Mouse (Mus musculus) ES-E14 (cell line): Measurements from ENCODE around the gene Mdm2. TPM values are rescaled to one million over a fixed set of nuclear protein-coding genes. Genes with fewer than 3 reads are reported as not detected.

Experiments used
- DNase-seq: peaks from one replicate; pipeline ENCODE4 v3.0.0-alpha.2; 2013; ENCODE audit warnings: low read depth, low spot score
- H3K27ac ChIP-seq: 2 replicates; pipeline ENCODE4 v1.5.1; 2012; ENCODE audit warnings: low read depth, mild to moderate bottlenecking, low read length, moderate library complexity, mixed read lengths; ENCODE audit not compliant: poor library complexity, insufficient read depth, severe bottlenecking
- H3K36me3 ChIP-seq: 2 replicates; pipeline ENCODE4 v1.6.1; 2012; ENCODE audit warnings: mild to moderate bottlenecking, low read length, moderate library complexity, mixed read lengths; ENCODE audit not compliant: control insufficient read depth, poor library complexity, insufficient read depth, severe bottlenecking
- H3K4me1 ChIP-seq, 2 experiments: fragments of 150-350 bp in 1 of 2; sonication (generic) in 1 of 2; 2 replicates each; pipeline ENCODE4 v1.6.1; 2012; ENCODE audit warnings: low read length in 2 of 2, mild to moderate bottlenecking in 1 of 2, mixed read lengths in 1 of 2; ENCODE audit not compliant: control insufficient read depth in 2 of 2, insufficient read depth in 2 of 2, poor library complexity in 1 of 2
- H3K4me3 ChIP-seq, 2 experiments: fragments of 150-350 bp in 1 of 2; sonication (generic) in 1 of 2; 2 replicates each; pipeline ENCODE4 v1.5.1; 2012; ENCODE audit warnings: low read length in 2 of 2, low read depth in 1 of 2, mild to moderate bottlenecking in 1 of 2, mixed read lengths in 1 of 2; ENCODE audit not compliant: insufficient read depth in 1 of 2, poor library complexity in 1 of 2, severe bottlenecking in 1 of 2
- H3K9ac ChIP-seq: 2 replicates; pipeline ENCODE4 v1.6.1; 2012; ENCODE audit warnings: low read depth, mild to moderate bottlenecking, low read length, mixed read lengths; ENCODE audit not compliant: poor library complexity, insufficient read depth, severe bottlenecking
- H3K9me3 ChIP-seq: fragments of 150-350 bp; sonication (generic); 2 replicates; pipeline ENCODE4 v1.6.1; 2012; ENCODE audit warnings: low read depth, mild to moderate bottlenecking, low read length; ENCODE audit not compliant: control insufficient read depth, insufficient read depth
- CHD2 ChIP-seq: IDR thresholded peaks from 2 replicates; pipeline ENCODE4 v1.6.1; 2014; ENCODE audit warnings: mild to moderate bottlenecking, low read depth, low read length, inconsistent platforms
- HCFC1 ChIP-seq: IDR thresholded peaks from 2 replicates; pipeline ENCODE4 v1.6.1; 2012; ENCODE audit warnings: low read length, inconsistent platforms, borderline replicate concordance; ENCODE audit not compliant: insufficient read depth
- MAFK ChIP-seq: IDR thresholded peaks from 2 replicates; pipeline ENCODE4 v1.6.1; 2014; ENCODE audit warnings: mild to moderate bottlenecking, low read depth, low read length, inconsistent platforms; ENCODE audit not compliant: insufficient read depth
- ZC3H11A ChIP-seq: IDR thresholded peaks from 2 replicates; pipeline ENCODE4 v1.6.1; 2012; ENCODE audit warnings: low read depth, mild to moderate bottlenecking, inconsistent platforms, low read length, borderline replicate concordance
- ZNF384 ChIP-seq: IDR thresholded peaks from 2 replicates; pipeline ENCODE4 v1.6.1; 2012; ENCODE audit warnings: low read depth, low read length, inconsistent platforms
- in situ Hi-C, 2 experiments: fragments of 600-800 bp; cut with MboI; formaldehyde crosslinking; loops; one replicate each; pipeline ENCODE4 v1.15.1; 2025; ENCODE audit warnings: low sequenced_read_pairs in 2 of 2, inconsistent platforms in 1 of 2; ENCODE audit not compliant: unreplicated experiment in 2 of 2
- total RNA-seq: library from RNA; depleted of rRNA; stranded (reverse); fragments of 300-350 nt; gene quantifications from 2 replicates; pipeline ENCODE4 v1.2.3, GENCODE M21; 2012

The Mdm2 gene
- total RNA-seq, 1 experiment, result 178 TPM

- Histone ChIP-seq H3K9ac (no peak overlapping the region), H3K4me1 (0 out of 4 replicates have a peak, but pooled peaks cover 0 to 2% of the 10 kb centered on the region in 2 experiments), H3K27ac (no peak overlapping the region), H3K36me3 (peaks cover 39% of the 10 kb centered on the region), H3K4me3 (no peak overlapping the region), H3K9me3 (peaks cover 5% of the 10 kb centered on the region)
- no peak for DNase-seq
- TF ChIP-seq CHD2 (no peak), HCFC1 (no peak), ZC3H11A (no peak), ZNF384 (no peak), MAFK (no peak)
- in situ Hi-C loops, result no loop called here
Measured at GRCm38 (mm10) chr10:117752304-117752821, 41.8 kb upstream of the Mdm2 start.

DNA sequence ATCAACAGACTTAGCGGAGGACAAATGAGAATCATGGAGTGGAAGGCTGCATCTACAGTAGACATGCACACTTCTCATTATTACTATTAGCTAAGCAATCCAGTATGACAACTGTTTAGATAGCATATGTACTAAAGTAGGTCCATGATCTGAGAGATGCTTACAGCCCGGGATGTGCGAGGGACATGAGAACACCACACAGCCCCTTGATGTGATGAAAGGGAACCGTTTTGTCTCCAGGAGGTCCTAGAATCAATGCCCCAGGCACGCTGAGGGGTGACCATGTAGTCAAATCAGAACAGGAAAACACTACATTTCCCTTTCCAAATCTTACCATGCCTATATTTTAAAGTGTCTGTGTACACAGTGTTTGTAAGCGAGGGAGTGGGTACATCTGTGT is 41.2 kb upstream of the Mdm2 start:
- Histone ChIP-seq H3K9ac (no peak overlapping the region), H3K27ac (no peak overlapping the region), H3K36me3 (peaks cover 36% of the 10 kb centered on the region), H3K4me1 (0 out of 4 replicates have a peak, but pooled peaks cover 0 to 2% of the 10 kb centered on the region in 2 experiments), H3K4me3 (no peak overlapping the region), H3K9me3 (peaks cover 5% of the 10 kb centered on the region)
- DNase-seq, result no peak
- TF ChIP-seq ZNF384 (no peak), HCFC1 (no peak), CHD2 (no peak), MAFK (no peak), ZC3H11A (no peak)
- in situ Hi-C loops, result no loop called here

GRCm38 (mm10) chr10:117751282-117751610 is 40.7 kb upstream of the Mdm2 start:
- TF ChIP-seq MAFK, result no peak
- TF ChIP-seq HCFC1, result no peak
- TF ChIP-seq ZNF384, result no peak
- TF ChIP-seq ZC3H11A, result no peak
- no peak for TF ChIP-seq CHD2
- peaks cover 5% of the 10 kb centered on the region for H3K9me3 ChIP-seq
- H3K36me3 ChIP-seq, result peaks cover 36% of the 10 kb centered on the region
- H3K4me3 ChIP-seq, result no peak overlapping the region
- DNase-seq, result no peak
- no peak overlapping the region for H3K9ac ChIP-seq
- H3K27ac ChIP-seq, result no peak overlapping the region
- in situ Hi-C loops, result no loop called here
- 0 out of 4 replicates have a peak, but pooled peaks cover 0 to 2% of the 10 kb centered on the region in 2 experiments for H3K4me1 ChIP-seq

- no peak overlapping the region for H3K9ac ChIP-seq
- H3K36me3 ChIP-seq, result peaks cover 33% of the 10 kb centered on the region
- no peak for DNase-seq
- TF ChIP-seq CHD2 (no peak), ZNF384 (no peak), ZC3H11A (no peak), MAFK (no peak), HCFC1 (no peak)
- in situ Hi-C loops, result no loop called here
- H3K27ac ChIP-seq, result no peak overlapping the region
- no peak overlapping the region for H3K4me3 ChIP-seq
- 0 out of 4 replicates have a peak, but pooled peaks cover 0 to 2% of the 10 kb centered on the region in 2 experiments for H3K4me1 ChIP-seq
- H3K9me3 ChIP-seq, result peaks cover 5% of the 10 kb centered on the region
Measured at GRCm38 (mm10) chr10:117750529-117751281, 40.1 kb upstream of the Mdm2 start.
